Mouse (Mus musculus): ENCODE results near the gene Ptprs.

DNA sequence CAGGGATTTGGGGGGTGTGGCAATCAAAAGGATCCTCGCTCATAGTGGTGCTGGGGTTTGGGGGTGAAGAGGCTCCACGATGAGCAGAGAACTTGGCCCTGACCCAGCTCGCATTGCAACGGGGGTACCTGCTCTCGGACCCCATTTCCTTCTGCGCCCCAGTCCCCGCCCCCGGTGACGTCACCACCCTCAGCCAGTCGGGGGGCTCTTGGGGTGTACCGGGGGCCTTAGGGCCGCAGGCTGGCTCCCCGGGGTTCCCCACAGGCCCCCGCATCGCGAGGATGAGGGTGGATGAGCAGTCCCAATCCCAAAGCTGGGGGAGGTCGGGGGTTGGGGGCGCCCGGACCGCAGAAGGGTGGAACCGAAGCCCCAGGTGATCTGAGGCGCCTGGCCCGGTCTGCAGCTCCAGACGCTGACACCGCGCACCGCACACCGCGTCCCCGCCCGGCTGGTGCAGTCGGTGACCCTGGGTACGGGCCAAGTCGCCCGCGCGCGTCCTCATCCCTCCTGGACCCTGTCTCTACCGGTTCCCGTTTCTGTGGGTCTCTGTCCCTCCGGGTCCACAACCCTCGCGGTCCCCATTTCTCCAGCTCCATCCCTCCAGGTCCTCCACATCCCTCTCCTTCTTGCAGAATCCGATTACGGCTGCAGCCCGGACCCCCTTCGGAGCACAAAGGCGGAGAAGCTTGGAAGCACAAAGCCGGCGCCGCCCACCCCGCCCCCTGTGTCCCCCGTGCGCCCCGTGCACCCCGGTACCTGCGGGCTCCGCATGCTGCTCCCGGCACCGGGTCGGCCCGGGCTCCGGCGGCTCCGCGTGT is 490 bp downstream of the Ptprs start:
- TF ChIP-seq CTCF (IDR thresholded peaks at IDR 0.05; ENCODE audit: low read depth) (no peak), EP300 (optimal IDR thresholded peaks at IDR 0.05) (no peak)
